Mouse (Mus musculus): ENCODE results near the gene Ucp2.

- TF ChIP-seq ZNF384 (IDR thresholded peaks at IDR 0.05; ENCODE audit: low read depth, low read length), result no peak
- no peak for TF ChIP-seq MAFK (IDR thresholded peaks at IDR 0.05; ENCODE audit: insufficient read depth, low read depth, low read length)
- TF ChIP-seq ZC3H11A (IDR thresholded peaks at IDR 0.05; ENCODE audit: borderline replicate concordance, low read depth, low read length), result no peak
Observed at GRCm38 (mm10) chr7:100494415-100494831, 1.3 kb downstream of the Ucp2 start.

Measured in ES-E14 (cell line).